Mouse (Mus musculus) lung, embryonic 14.5 days (tissue): Measurements from ENCODE around the gene Gsdma2. TPM values are rescaled to one million over a fixed set of nuclear protein-coding genes. Genes with fewer than 3 reads are reported as not detected.
"Not testable (repeated sequence)": the region's sequence is repeated elsewhere in the genome, so short reads cannot be mapped to it uniquely, and the experiment has no call there.

ENCODE experiments used
- ATAC-seq: fragments of 200-750 bp; cut with Nextera tagmentation; 2 replicates; pipeline ENCODE4 v1.8.0; 2017; ENCODE audit warnings: mild to moderate bottlenecking, moderate TSS enrichment, moderate library complexity; ENCODE audit not compliant: insufficient read depth
- DNase-seq: peaks from one replicate; pipeline ENCODE4 v3.0.0-alpha.2; 2015
- H3K27ac ChIP-seq: fragments of 300-500 bp; sonication (generic); 2 replicates; pipeline ENCODE4 v1.5.1; 2014; ENCODE audit warnings: low read depth, mild to moderate bottlenecking, moderate library complexity
- H3K27me3 ChIP-seq: fragments of 300-500 bp; sonication (generic); 2 replicates; pipeline ENCODE4 v1.6.1; 2014; ENCODE audit warnings: low read length, control low read depth; ENCODE audit not compliant: insufficient read depth
- H3K36me3 ChIP-seq: fragments of 300-500 bp; sonication (generic); 2 replicates; pipeline ENCODE4 v1.6.1; 2014; ENCODE audit warnings: control low read depth; ENCODE audit not compliant: insufficient read depth
- H3K4me1 ChIP-seq: fragments of 300-500 bp; sonication (generic); 2 replicates; pipeline ENCODE4 v1.6.1; 2014; ENCODE audit warnings: antibody characterized with exemption, control low read depth; ENCODE audit not compliant: insufficient read depth
- H3K4me2 ChIP-seq: fragments of 300-500 bp; sonication (generic); 2 replicates; pipeline ENCODE4 v1.6.1; 2014; ENCODE audit warnings: mild to moderate bottlenecking
- H3K4me3 ChIP-seq: fragments of 300-500 bp; sonication (generic); 2 replicates; pipeline ENCODE4 v1.5.1; 2014; ENCODE audit warnings: low read depth, low read length
- H3K9ac ChIP-seq: fragments of 300-500 bp; sonication (generic); 2 replicates; pipeline ENCODE4 v1.6.1; 2014
- H3K9me3 ChIP-seq: fragments of 300-500 bp; sonication (generic); 2 replicates; pipeline ENCODE4 v1.6.1; 2016; ENCODE audit warnings: low read depth, low read length, control low read depth
- CTCF ChIP-seq: IDR thresholded peaks from 2 replicates; pipeline ENCODE4 v1.5.1; 2016; ENCODE audit warnings: antibody characterized with exemption, low read depth
- WGBS: fragments of 180-500 bp; shearing (Covaris S2); extraction: QIAGEN DNeasy Blood & Tissue Kit; methylation state at CpG from one replicate; pipeline ENCODE4 v1.1.7; 2014; 5-methylcytosine and 5-hydroxymethylcytosine counted together
- polyA plus RNA-seq: library from polyadenylated mRNA; unstranded; fragments of >200 nt; fragmentation: Nextera tagmentation; extraction: Ambion mirVana; gene quantifications from 2 replicates; pipeline ENCODE4 v1.2.1, GENCODE M21; 2014

The Gsdma2 gene
- polyA plus RNA-seq, 1 experiment from 2014 or later = not detected

DNA sequence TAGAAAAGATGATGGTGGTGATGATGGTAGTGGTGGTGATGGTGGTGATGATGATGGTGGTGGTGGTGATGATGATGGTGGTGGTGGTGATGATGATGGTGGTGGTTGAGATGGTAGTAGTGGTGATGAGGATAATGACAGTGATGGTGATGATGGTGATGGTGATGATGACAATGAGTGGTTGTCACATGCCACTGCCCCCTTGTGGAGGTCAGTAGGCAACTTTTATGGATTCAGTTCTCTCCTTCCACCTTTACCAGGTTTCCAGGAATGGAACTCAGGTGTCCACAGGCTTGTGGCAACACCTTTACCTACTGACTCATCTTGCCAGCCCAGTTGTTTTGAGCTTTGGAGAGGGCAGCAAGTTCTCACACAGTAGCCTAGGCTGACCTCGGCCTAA, 33.5 kb downstream of the Gsdma2 start:
- DNase-seq = no peak
- H3K4me2 ChIP-seq = no peak overlapping the region

DNA sequence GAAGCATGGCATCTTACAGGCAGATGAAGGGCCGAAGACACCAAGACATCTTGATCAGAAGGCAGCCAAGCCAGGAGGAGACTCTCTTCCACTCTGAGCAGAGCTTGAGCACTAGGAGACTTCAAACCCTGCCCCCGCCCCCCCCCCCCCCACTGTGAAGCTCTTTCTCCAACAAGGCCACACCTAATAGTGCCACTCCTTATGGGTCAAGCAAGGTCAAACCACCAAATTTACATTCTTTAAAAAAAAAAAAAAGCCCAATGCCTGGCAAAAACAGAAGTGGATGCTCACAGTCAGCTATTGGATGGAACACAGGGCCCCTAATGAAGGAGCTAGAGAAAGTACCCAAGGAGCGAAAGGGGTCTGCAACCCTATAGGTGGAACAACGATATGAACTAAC, 34.0 kb downstream of the Gsdma2 start:
- WGBS = 92% methylated on average over 4 of the region's 4 CpGs
- not testable (repeated sequence) for H3K27me3 ChIP-seq, H3K27ac ChIP-seq, H3K9ac ChIP-seq, DNase-seq, H3K36me3 ChIP-seq, ATAC-seq, H3K4me3 ChIP-seq, H3K4me2 ChIP-seq, H3K4me1 ChIP-seq, H3K9me3 ChIP-seq

More for the DNA sequence above, 33.5 kb downstream of the Gsdma2 start:
- no peak overlapping the region for H3K9ac ChIP-seq
- no peak overlapping the region for H3K4me3 ChIP-seq
- H3K36me3 ChIP-seq = peaks cover under 1% of the 10 kb centered on the region; the same call in 1 of the 2 replicates
- WGBS = 92% methylated on average over 1 of the region's 1 CpGs
- H3K9me3 ChIP-seq = no peaks in the 10 kb centered on the region
- 0 out of 2 replicates have a peak, but pooled peaks cover 3% of the 10 kb centered on the region for H3K4me1 ChIP-seq
- TF ChIP-seq CTCF = peak; percentile 37; the same call in 1 of the 2 replicates
- H3K27me3 ChIP-seq = no peaks in the 10 kb centered on the region
- no peak for ATAC-seq
- no peak overlapping the region for H3K27ac ChIP-seq

DNA sequence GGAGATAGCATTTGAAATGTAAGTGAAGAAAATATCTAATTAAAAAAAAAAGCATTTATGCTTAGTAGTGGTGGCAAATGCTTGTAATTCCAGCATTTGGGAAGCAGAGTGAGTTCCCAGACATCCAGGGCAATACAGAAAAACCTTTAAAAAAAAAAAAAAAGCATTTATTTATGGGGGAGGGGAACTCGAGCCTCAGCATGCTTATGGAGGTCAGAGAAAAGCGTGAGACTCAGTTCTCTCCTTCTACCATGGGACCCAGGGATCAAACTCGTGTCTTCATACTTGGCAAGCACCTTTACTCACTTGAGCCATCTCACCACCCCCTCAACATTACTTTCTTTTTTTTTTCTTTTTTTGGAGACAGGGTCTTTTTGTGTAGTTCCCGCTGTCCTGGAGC, 34.6 kb downstream of the Gsdma2 start:
- Histone ChIP-seq H3K9me3 (no peaks in the 10 kb centered on the region), H3K4me1 (0 out of 2 replicates have a peak, but pooled peaks cover 3% of the 10 kb centered on the region), H3K4me3 (no peak overlapping the region), H3K27ac (no peak overlapping the region), H3K36me3 (peaks cover 12% of the 10 kb centered on the region), H3K9ac (no peak overlapping the region), H3K4me2 (peak overlapping the region; percentile 64; the same call in 1 of the 2 replicates), H3K27me3 (no peaks in the 10 kb centered on the region)
- WGBS = 74% methylated on average over 4 of the region's 4 CpGs
- DNase-seq (no peak), ATAC-seq (no peak)
- no peak for TF ChIP-seq CTCF

DNA sequence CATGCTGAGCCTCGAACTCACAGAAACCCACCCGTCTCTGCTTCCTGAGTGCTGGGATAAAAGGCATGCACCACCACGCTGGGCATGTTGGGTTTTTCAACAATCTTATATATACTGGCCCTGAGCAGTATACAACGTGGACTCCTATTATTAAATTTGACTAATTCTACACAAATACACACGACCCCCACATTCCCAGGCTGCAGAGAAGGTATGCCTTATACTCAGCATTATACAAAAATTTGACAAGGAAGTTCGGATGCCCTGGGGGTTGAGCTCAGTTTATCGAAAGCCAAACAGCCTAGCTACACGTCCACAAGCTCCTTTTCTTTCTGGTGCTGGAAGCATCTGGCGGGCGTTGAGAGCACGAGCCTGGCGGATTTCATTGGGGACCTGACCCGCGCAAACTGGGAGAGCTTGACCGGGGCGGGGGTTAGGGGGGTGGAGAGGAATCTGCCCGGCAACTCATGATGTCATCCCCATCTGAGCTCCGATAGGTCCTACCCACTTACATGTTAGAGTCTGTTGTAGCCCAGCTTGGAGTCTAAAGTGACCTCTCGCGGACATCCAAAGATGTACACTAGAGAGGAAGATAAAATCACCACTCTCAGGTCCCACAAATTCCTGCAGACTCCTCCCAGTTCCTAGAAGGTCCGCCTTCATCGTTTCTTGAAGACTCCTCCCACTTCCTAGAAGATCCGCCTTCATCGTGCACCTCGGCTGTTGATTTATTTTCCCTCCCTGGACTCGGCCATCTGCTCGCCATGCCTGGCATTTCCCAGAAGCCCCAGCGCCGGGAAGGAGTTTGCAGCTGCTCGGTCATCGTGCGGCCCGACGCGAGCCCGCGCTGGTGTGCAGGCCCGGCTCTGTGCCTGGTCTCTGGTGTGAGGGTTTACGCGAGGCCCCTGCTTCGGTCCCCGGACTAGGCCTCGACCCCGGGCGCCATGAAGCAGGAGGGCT, 35.5 kb downstream of the Gsdma2 start, which contains the start of gene Psmd3:
TSS of gene Psmd3 (plus strand) at position 769 of the 960 bp plus-strand sequence.
- peak within 1 kb of the TSS; percentile 98 for H3K9ac ChIP-seq
- H3K4me1 ChIP-seq = 0 out of 2 replicates have a peak, but pooled peaks cover 3% of the 10 kb centered on the region
- peaks cover 21% of the 10 kb centered on the region for H3K36me3 ChIP-seq
- peak within 1 kb of the TSS; percentile 64 for H3K4me2 ChIP-seq
- DNase-seq (peak; percentile 99), ATAC-seq (peak; percentile 96)
- 3% methylated on average over 45 of the region's 45 CpGs for WGBS
- TF ChIP-seq CTCF = peak; percentile 54
- H3K27ac ChIP-seq = peak within 1 kb of the TSS; percentile 34
- no peaks in the 10 kb centered on the region for H3K27me3 ChIP-seq
- peak within 1 kb of the TSS; percentile 97 for H3K4me3 ChIP-seq
- no peaks in the 10 kb centered on the region for H3K9me3 ChIP-seq

DNA sequence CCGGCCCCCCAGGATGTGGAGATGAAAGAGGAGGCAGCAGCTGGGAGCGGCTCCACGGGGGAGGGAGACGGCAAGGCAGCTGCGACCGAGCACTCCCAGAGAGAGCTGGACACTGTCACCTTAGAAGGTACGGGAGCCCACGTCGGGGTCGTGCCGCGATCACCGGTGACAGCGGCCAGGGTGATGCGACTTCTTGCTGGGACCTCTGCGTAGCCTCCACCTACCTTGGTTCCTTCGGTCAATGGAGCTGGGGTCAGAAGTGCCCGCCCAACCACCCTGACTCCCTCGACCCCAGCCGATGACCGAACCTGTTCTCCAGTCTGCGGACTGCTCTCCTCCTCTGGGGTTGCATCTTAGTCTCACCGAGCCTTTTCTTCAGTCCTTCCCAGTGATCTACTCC, 36.3 kb downstream of the Gsdma2 start:
- no peak for TF ChIP-seq CTCF
- 0 out of 2 replicates have a peak, but pooled peaks cover 3% of the 10 kb centered on the region for H3K4me1 ChIP-seq

DNA sequence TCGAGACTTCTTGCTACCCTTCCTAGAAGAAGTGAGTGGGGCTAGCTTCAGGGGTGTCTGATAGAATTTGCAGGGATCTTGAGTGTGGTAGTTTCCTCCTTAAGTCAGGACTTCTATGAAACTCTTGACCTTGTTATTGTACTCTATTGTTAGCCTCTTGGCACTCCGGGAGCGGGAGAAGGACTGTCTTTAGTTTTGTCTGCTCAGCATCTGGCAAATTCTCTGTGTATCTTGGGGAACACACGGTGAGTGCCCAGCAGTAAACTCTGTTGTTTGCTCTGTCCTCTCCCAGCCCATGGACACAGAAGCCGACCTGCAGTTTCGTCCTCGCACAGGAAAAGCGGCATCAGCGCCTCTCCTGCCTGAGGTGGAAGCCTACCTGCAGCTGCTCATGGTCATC, 39.1 kb downstream of the Gsdma2 start:
- H3K9me3 ChIP-seq = no peaks in the 10 kb centered on the region
- peaks cover 53% of the 10 kb centered on the region for H3K36me3 ChIP-seq
- H3K4me3 ChIP-seq = no peak overlapping the region
- no peak overlapping the region for H3K9ac ChIP-seq
- H3K4me2 ChIP-seq = no peak overlapping the region
- DNase-seq (no peak), ATAC-seq (no peak)
- H3K4me1 ChIP-seq = 0 out of 2 replicates have a peak, but pooled peaks cover 3% of the 10 kb centered on the region
- TF ChIP-seq CTCF = no peak
- WGBS = 86% methylated on average over 9 of the region's 9 CpGs
- no peak overlapping the region for H3K27ac ChIP-seq
- H3K27me3 ChIP-seq = no peaks in the 10 kb centered on the region

More for the DNA sequence above, 36.3 kb downstream of the Gsdma2 start:
- under 1% methylated on average over 23 of the region's 23 CpGs for WGBS
- H3K27ac ChIP-seq = peak overlapping the region; percentile 34
- no peaks in the 10 kb centered on the region for H3K27me3 ChIP-seq
- peak overlapping the region; percentile 97 for H3K4me3 ChIP-seq
- DNase-seq (no peak), ATAC-seq (peak; percentile 24)
- peak overlapping the region; percentile 64 for H3K4me2 ChIP-seq
- peak overlapping the region; percentile 98 for H3K9ac ChIP-seq
- H3K36me3 ChIP-seq = peaks cover 28% of the 10 kb centered on the region
- H3K9me3 ChIP-seq = no peaks in the 10 kb centered on the region

DNA sequence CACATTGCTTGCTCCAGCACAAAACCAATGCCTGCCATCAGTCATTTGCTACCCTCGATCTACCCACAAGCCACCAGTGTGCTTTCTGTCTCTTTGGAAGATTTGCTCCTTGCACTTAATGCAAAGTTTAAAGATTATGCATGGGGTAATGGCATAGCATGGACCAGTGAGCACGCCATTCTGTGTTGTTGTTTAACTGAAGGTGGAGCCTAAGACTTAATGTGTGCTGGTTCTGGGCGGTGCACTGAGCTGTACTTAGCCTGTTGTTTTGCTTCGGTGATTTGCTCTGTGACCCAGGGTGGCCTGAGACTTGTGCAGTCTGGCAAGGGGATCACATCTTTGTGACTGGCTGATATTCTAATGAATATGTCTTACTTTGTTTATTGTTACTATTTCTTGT, 40.4 kb downstream of the Gsdma2 start:
- Histone ChIP-seq H3K27ac (no peak overlapping the region), H3K4me3 (no peak overlapping the region), H3K9ac (no peak overlapping the region), H3K4me2 (no peak overlapping the region), H3K4me1 (0 out of 2 replicates have a peak, but pooled peaks cover 3% of the 10 kb centered on the region), H3K9me3 (no peaks in the 10 kb centered on the region), H3K36me3 (peaks cover 66% of the 10 kb centered on the region), H3K27me3 (no peaks in the 10 kb centered on the region)
- ATAC-seq (no peak), DNase-seq (no peak)
- 83% methylated on average over 4 of the region's 4 CpGs for WGBS
- no peak for TF ChIP-seq CTCF
